Mouse (Mus musculus) cerebral cortex, adult 2 months (tissue): ENCODE results near the gene Zfp991.

Experiments used
- WGBS: fragments of 180-500 bp; shearing (Covaris S2); methylation state at CpG from one replicate; pipeline ENCODE4 v1.1.7; 2018; 5-methylcytosine and 5-hydroxymethylcytosine counted together

Gene Zfp991

DNA sequence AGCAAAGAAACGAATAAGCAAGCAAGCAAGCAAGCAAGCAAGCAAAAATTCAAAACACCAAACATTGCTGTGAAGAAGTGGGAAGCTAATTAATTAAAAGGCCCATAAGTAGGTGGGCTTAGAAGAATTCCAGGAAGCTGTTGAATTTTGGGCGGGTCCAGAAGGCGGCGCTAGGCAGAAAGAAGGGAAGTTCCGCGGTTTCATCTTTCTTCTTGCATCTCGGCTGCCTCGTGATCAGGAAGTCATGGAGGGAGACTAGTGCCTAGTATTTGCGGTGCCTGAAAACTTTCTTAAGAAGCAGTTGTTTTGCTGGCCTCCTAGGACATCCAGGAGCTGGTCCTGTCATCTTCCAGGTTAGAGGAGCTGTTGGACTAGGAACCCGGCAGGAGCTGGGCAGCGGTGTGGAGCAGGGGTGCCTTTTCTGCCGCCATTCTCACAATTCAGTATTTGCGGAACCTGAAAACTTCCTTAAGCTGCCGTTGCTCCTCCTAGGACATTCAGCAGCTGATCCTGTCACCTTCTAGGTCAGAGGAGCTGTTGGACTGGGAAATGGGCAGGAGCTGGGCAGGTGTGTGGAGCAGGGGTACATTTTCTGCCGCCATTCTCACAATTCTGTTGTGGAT is at the start of gene Zfp991:
Zfp991 (plus strand) TSS at position 202 of the 623 bp plus-strand sequence.
- 46% methylated on average over 2 of the region's 15 CpGs for WGBS

DNA sequence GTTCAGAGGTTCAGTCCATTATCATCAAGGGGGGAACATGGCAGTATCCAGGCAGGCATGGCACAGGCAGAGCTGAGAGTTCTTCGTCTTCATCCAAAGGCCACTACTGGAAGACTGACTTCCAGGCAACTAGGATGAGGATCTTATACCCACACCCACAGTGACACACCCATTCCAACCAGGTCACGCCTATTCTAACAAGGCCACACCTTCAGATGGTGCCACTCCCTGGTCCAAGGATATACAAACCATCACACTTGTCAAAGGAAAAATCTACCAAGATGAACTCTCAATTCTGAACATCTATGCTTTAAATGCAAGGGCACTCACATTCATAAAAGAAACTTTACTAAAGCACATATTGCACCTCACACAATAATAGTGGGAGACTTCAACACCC is 36.2 kb upstream of the Zfp991 start:
- WGBS, result 67% methylated on average over 2 of the region's 2 CpGs

GRCm38 (mm10) chr4:147101666-147102626 is 29.9 kb upstream of the Zfp991 start:
- 2% methylated on average over 105 of the region's 109 CpGs for WGBS

DNA sequence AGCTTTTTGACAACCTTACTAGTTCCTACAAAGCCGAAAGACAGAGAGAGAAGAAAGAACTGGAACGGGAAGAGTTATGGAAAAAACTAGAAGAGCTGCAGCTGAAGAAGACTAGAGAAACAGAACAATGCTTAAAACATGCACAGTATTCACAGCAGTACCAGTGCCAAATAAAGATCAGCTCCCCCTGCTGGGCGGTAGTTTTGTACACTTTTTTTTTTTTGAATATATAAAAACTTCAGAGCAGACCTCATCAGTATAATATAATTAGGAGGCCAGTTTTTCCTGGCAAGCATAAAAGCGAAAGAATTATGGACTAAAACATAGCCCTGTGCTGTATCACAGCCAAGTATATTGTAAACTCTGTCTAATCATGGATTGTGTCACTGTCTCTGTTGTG is 28.0 kb upstream of the Zfp991 start:
- 57% methylated on average over 4 of the region's 4 CpGs for WGBS

DNA sequence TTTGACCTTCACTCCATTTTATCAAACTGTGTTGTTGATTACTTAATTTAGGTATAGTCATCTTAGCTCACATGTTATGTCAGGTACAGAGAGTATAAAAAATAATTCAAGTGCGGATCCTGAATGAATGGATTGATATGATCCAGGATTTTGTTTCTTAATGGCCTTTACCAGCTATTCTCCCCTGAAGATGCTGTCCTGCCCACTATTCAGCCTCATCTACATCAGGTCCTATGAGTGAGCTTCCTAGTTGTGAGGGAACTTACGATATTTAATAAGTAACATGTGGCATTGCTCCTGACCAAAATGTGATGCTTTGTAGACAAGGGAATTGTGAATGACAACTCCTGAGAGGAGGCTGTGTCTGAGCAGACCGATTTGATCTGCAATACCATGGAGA is 14.0 kb upstream of the Zfp991 start:
- WGBS, result 67% methylated on average over 2 of the region's 3 CpGs

DNA sequence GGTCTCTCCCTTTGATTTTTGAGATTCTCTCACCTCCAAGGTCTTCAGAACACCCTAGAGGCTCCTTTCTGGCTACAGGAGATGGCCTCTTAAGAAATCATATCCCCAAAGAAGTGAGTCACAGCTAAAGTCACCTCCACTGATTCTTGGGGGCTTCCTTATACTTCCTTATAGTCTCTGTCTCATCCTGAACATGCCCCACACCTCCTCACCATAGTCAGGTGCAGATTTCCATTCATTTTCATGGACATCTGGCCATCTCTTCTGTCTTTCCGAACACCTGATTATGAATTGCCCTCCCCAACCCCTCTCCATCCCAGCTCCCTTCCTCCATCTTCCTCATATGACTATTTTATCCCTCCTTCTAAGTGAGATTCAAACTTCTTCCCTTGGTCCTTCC is 9.6 kb upstream of the Zfp991 start:
- 67% methylated on average over 1 of the region's 1 CpGs for WGBS

DNA sequence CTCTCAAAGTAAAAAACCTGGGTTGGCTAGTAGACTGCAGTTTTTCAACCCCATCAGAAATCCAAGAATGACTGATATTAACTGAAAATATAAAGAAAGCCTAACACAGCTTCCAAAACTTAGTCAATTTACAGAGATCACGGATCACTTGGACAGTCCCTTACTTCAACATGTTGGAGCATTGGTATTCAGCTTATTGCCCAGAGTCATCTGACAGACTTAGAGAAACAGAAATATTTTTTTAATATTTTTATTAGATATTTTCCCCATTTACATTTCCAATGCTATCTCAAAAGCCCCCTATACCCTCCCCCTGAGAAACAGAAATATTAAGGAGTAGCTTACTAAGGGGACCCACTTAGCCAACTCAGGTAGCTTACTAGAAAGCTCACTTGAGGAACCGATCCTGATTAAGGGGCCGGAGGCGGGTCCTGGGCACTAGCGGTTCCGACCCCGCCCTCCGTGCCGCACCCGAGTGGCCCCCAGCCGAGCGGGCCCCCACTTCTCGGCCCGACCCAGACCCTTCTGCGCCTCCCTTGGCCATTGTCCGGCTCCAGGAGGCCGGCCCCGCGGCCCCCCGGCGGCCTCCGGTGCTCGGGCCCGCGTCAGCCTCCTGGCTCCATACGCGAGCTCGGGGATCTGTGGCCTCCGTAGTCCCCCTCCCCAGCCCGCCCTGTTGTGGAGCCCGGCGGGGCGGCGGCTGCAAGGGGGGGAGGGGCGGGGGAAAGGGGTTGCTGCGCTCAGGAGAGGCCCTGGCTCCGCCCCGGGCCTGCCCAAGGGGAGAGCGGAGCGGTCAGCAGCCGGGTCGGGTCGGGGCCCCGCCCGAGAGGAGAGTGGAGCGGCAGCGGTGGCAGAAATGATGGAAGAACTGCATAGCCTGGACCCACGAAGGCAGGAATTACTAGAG is 7.2 kb upstream of the Zfp991 start:
- 12% methylated on average over 48 of the region's 48 CpGs for WGBS

DNA sequence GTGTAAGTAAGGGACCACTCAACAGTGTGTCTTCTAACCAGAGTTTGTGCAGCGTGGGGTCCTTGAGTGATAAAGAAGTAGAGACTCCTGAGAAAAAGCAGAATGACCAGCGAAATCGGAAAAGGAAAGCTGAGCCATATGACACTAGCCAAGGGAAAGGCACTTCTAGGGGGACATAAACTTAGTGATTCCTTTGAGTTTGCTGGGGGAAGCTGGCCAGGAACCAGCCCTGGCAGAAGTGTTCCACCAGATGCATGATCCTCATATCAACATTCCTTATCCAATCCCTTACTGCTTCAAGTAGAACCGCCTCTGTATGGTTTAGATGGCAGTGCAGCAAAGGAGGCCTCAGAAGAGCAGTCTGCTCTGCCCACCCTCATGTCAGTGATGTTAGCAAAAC is 6.5 kb upstream of the Zfp991 start:
- 16% methylated on average over 4 of the region's 4 CpGs for WGBS

GRCm38 (mm10) chr4:147125870-147126269 is 6.0 kb upstream of the Zfp991 start:
- WGBS, result 87% methylated on average over 4 of the region's 4 CpGs

GRCm38 (mm10) chr4:147126435-147126834 is 5.4 kb upstream of the Zfp991 start:
- WGBS, result 80% methylated on average over 2 of the region's 2 CpGs

DNA sequence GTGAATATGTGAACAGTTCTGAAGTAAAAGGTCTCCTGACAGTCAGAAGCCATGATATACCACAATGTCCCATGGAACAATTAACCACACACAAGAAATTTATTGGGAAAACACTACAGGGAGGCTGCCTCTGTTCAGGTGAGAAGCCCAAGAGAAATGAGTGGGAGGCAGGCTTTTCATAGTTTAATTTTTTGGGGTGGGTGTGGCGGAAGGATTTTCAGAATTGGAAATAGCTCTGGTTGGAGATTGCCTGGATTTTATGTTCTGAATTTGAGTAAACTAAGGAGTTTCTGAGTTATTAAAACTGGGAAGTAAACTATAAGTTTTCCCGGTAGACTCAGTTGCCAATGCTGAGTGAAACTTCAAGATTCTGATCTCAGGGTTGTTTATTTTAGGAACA is 4.7 kb upstream of the Zfp991 start:
- 78% methylated on average over 2 of the region's 2 CpGs for WGBS

- 55% methylated on average over 2 of the region's 2 CpGs for WGBS
Measured at GRCm38 (mm10) chr4:147133596-147133995, 1.8 kb downstream of the Zfp991 start.

- WGBS, result 77% methylated on average over 4 of the region's 4 CpGs
Measured at GRCm38 (mm10) chr4:147141757-147142156, 9.9 kb downstream of the Zfp991 start.

- 97% methylated on average over 2 of the region's 2 CpGs for WGBS
Measured at GRCm38 (mm10) chr4:147165282-147165681, 33.4 kb downstream of the Zfp991 start.

DNA sequence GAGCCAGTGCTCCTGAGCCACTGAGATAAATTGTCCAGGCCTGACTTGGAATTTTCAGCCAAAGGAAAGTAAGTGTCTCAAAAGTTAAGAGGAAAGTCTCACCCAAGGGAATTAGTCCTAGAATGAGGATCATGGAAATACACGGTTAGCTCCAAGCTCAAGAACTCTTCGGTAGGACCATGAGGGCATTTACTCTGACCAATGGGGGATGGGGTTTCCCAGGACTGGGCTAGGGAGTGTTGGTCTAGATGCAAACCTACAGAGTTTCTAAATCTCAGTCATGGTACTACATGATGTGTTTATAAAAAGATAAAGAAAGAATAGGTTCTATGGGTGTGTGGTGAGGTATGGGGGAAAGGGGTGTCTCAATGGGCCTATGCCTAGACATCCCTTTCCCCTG is 38.7 kb downstream of the Zfp991 start:
- WGBS, result 97% methylated on average over 2 of the region's 2 CpGs

GRCm38 (mm10) chr4:147171557-147171956 is 39.7 kb downstream of the Zfp991 start:
- 54% methylated on average over 1 of the region's 4 CpGs for WGBS

GRCm38 (mm10) chr4:147176279-147176880 is 44.5 kb downstream of the Zfp991 start:
- 90% methylated on average over 11 of the region's 12 CpGs for WGBS

DNA sequence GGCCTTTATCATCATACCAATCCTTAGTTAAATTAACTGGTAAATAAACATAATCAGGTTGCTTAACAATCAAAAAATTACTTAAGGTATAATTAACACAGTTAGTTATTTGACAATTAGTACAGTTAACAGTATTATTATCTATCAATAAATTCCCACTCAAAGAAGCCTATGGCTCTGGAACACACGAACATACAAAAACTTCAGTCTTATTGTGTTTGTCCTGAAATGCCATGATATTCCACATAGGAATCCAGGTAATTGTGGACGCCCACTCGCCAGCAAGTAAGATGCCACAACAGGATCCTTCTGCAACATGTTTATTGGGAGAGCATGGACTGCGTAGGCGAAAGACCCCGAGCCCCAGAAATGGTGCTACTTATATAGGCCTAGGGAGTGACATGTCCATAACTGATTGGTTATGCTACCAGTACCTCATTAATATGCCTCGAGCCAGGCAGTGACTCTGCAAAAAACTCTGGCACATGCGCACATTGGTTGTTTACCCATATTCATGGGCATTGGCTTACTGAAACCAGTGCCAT is 49.4 kb downstream of the Zfp991 start:
- WGBS, result 94% methylated on average over 8 of the region's 8 CpGs

DNA sequence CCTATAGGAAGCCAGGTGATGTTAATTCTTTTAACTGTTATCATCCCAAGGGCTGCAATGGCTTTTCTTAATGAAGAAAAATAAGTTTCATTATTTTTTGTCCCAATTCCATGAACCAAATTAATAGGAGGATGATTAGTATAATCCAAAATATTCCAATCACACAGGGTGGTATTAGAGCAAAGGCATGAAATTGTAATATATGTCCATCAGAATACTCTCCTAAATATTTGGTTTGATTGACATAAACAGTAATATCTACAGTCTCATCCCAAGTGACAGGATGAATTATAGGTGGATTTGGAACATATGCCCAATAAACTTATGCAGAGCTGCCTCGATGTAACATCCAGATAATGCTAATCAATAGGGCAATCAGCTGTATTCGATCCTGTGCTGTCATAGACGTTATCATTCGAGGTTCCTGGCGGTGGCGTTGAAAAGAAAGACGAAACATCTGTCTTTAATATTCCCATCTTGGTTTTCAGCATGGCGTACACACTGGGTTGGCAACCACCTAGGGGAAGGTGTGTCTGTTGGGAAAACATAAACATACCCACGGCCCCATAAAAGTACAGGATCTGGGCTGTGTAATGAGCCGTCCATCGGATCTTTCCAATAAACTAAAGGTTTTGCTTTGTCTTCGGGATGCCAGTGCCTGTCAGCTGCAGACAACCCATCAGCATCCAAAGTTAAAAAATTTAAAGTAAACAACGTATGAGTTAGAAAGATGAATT is 50.3 kb downstream of the Zfp991 start:
- no CpG with 5 or more reads among the region's 13 CpGs for WGBS

GRCm38 (mm10) chr4:147186824-147187223 is 55.0 kb downstream of the Zfp991 start:
- 87% methylated on average over 1 of the region's 1 CpGs for WGBS
